Mouse (Mus musculus) G1E (cell line): ENCODE results near the gene Txlng.

Source experiments
- CTCF ChIP-seq: IDR thresholded peaks from 2 replicates; pipeline ENCODE4 v1.5.1; 2012; ENCODE audit warnings: low read depth, low read length, inconsistent platforms, mixed read lengths
- GATA1 ChIP-seq: IDR thresholded peaks from 2 replicates; pipeline ENCODE4 v1.6.1; 2012; ENCODE audit warnings: borderline replicate concordance, low read length, inconsistent platforms, mixed read lengths
- GATA2 ChIP-seq: IDR thresholded peaks from 2 replicates; pipeline ENCODE4 v1.6.1; 2012; ENCODE audit warnings: low read depth, low read length, inconsistent platforms, borderline replicate concordance
- POLR2AphosphoS5 ChIP-seq: IDR thresholded peaks from 2 replicates; pipeline ENCODE4 v1.6.1; 2012; ENCODE audit warnings: low read depth, low read length, inconsistent platforms; ENCODE audit not compliant: insufficient replicate concordance
- TAL1 ChIP-seq: conservative IDR thresholded peaks from 2 replicates; pipeline ENCODE4 v1.6.1; 2012; ENCODE audit warnings: low read depth, low read length, inconsistent platforms, mixed read lengths

GRCm38 (mm10) chrX:162878236-162878635 is 49.0 kb upstream of the Txlng start:
- TF ChIP-seq CTCF, result no peak
- TF ChIP-seq POLR2AphosphoS5, result no peak
- no peak for TF ChIP-seq TAL1
- no peak for TF ChIP-seq GATA1
- no peak for TF ChIP-seq GATA2
